Mouse (Mus musculus): Measurements from ENCODE around the gene Ngrn.

The Ngrn gene

GRCm38 (mm10) chr7:80261372-80261990 is 466 bp downstream of the Ngrn start:
- DNase-seq (ENCODE audit: low read depth, low spot score), result peak; percentile 49

GRCm38 (mm10) chr7:80264606-80265005 is 3.6 kb downstream of the Ngrn start:
- no peak for DNase-seq (ENCODE audit: low read depth, low spot score)

DNA sequence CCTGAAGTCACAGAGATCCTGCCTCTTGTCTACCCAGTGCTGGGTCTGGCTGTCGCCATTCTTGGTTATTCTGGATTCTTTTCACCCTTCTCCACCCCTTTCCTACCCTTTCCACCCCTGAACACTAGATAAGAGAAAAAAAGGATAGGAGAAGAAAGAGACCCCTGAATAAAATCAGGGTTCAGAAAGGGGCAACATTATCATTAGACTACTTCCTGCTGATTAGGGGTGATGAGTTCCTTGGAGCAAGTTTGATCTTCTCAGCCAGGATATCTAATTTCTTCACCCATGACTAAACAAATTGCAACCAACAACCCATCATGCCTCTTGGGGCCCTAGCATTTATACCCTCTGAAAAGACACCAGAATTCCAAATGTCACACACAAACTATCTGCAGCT is 6.7 kb downstream of the Ngrn start:
- no peak for DNase-seq (ENCODE audit: low read depth, low spot score)

DNA sequence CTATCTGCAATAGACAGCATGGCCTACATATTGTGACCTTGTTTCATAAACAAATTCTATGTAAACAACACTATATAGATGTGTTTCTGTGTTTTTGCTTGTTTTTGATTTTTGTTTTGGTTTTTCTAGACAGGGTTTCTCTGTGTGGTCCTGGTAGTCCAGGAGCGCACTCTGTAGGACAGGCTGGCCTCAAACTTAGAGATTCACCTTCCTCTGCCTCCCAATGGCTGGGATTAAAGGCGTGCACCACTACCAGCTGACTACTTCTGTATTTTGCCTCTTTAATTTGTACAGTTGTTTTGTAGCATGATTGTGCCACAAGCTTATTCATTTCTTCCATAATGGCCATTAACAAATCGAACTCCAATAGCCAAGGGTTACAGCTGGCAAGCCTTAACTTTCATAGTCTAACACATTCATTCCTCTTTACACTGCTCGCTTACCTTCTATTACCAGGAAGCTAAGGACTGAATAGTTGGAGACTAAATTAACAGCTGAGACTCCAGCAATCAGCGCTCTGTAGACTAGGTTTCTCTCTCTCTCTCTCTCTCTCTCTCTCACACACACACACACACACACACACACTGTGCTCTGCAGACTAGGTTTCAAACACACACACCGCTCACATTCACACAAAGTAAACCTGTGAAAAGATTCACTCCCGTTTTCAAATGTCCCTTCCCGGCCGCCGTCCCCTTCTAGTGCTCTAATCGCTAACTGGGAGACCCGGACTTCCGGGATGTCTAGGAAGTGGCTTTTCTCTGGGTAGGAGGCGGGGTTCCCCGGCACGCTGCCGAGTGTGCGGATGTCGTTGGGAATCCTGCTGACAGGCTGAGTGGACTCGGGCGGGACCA is 8.1 kb downstream of the Ngrn start, which contains the start of gene Vps33b:
Gene Vps33b (plus strand): TSS at position 753 of the 854 bp plus-strand sequence.
- peak; percentile 93 for DNase-seq (ENCODE audit: low read depth, low spot score)

GRCm38 (mm10) chr7:80269751-80270255 is 8.8 kb downstream of the Ngrn start:
- DNase-seq (ENCODE audit: low read depth, low spot score), result peak; percentile 55

DNA sequence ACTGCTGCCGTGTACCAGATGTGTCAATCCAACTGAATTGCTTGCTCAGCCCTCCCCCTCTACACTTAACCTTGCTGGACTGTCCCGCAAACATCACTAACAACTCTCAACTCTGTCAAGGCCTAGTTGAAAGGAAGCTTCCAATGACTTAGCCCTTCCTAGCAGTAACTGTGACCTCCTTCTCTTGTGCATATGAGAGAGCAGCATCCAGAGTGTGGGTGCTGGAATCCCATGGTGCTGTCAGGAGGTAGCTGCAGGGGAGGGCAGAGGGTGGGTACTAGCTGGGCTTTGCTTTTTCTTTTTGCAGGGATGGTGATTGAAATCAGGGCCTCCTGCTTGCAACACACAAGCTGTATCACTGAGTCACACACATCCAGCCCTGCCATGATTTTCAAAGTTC is 12.4 kb downstream of the Ngrn start:
- DNase-seq (ENCODE audit: low read depth, low spot score), result no peak

DNA sequence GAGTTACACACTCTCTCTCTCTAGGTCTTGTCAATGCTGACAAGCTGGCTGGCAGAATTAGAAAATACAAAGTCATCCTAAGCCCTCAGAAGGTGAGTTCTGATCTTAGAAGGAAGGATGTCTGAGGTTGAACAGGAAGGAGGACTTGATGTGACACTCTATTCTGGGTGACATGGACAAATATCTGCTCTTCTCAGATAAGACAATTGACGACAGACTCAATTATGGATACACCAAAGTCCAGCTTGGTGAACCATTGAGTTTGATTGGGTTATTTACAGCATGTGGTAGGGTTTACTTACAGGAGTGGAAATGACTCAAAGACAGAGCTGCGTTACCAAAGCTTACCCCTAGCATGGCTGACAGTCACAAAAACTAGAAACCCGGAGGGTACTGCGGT is 15.4 kb downstream of the Ngrn start:
- DNase-seq (ENCODE audit: low read depth, low spot score), result no peak

DNA sequence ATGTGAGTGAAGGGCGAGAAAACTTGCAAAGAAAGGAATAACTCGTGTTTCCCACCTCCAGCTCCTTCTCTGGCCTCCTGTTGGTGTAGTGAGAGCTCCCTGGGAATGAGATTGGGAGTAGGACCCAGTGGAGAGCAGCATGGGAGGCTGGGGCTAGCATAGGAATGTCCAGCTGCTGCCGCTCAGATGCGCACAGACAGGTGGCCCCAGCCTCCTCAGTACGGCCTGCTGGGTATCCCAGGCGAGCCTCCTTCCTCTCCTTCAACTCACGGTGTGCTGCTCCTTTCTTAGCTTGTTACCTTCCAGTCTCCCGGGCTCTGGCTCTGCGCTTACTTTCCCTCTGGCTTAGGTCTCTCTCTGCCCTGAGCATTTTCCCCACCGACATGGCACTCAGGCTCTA is 19.0 kb downstream of the Ngrn start:
- DNase-seq (ENCODE audit: low read depth, low spot score), result no peak

DNA sequence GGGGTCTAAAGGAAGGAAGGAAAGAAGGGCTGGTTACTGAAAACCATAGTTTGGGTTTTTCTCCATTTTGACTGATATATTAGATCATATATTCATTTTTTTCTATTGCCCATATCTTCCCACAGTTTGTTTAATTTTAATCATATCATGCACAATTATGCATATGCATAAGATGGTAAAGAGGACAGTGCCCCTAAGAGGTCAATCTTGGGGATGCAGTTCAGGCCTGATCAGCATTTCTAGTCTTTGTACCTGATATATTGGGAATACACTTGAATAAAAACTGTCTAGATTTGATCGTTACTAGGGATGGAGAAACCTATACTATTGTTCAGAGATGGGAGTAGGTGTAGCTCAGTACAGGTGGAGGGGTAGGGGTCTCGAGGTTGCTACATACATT is 20.0 kb downstream of the Ngrn start:
- DNase-seq (ENCODE audit: low read depth, low spot score), result no peak

- DNase-seq (ENCODE audit: low read depth, low spot score), result no peak
Measured at GRCm38 (mm10) chr7:80281646-80282045, 20.6 kb downstream of the Ngrn start.

- no peak for DNase-seq (ENCODE audit: low read depth, low spot score)
Measured at GRCm38 (mm10) chr7:80283226-80283918, 22.4 kb downstream of the Ngrn start.

DNA sequence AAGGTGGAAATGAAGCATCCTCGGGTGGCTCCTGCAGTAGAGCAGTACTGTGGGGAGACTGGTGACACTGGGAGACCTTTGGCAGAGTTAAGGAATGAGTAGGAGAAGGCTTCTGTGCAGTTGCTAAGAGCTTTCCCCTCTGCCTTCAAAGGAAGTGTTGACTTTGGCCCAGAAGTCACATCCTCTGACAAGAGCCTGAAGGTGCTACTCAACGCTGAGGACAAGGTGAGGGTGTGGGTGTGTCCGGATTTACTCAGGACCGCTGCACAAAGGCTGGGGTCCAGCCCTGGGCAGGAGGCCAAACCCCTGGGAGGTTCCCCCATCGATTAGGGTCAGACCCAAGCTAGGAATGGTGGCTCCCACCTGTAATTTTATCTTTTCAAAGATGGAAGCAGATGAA is 23.4 kb downstream of the Ngrn start:
- no peak for DNase-seq (ENCODE audit: low read depth, low spot score)

DNA sequence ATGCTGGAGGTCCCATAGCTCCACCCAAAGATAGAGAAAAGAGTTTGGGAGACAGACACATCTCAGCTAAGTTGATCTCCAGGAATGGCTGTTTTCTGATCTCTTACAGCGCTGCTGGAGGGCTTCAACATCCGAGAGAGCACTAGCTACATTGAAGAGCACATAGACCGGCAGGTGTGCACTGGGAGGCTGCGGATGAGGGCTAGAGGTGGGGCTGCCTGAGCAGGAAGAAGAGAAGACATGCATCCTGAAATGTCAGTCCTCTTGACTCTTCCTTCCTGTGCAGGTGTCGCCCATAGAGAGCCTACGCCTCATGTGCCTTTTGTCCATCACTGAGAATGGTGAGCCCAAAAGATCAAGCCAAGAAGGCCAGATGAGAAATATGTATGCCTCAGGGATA is 24.7 kb downstream of the Ngrn start:
- DNase-seq (ENCODE audit: low read depth, low spot score), result no peak

- DNase-seq (ENCODE audit: low read depth, low spot score), result no peak
Measured at GRCm38 (mm10) chr7:80287736-80288135, 26.7 kb downstream of the Ngrn start.

DNA sequence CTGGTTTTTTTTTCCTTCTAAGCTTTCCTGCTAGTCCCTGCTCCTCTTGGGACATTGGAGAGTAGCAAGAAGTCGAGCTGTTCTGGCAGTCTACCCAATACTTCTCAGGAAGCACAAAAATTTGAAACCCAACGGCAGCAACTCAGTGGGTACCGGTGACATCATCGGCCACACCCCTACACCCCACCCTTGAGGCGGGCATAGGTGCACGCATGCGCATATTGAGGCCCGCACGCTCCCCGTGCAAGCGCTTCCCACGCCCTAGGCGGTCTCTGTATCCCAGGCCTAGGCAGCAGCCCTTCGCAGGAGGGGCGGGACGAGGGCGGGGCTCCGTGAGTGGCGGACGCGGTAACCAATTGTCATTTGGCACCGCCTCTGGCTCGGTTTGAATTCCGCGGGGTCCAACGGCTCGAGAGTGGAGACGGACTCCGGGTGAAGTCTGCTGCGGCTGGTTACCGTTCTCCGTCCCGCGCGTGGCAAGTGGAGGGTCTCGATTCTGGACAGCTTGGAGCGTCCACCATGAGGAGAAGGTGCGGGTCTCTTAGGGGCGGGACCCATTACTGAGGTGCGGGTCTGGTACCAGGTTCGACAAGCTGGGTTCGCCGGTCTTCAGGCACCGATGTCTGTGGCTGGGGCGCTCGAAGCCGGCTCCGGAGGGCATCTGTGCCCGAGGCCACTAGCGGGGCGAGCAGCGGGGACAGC is 33.2 kb downstream of the Ngrn start, which contains the start of gene Prc1:
Gene Prc1 (plus strand): TSS at position 389 of the 702 bp plus-strand sequence.
- DNase-seq (ENCODE audit: low read depth, low spot score), result peak; percentile 96

DNA sequence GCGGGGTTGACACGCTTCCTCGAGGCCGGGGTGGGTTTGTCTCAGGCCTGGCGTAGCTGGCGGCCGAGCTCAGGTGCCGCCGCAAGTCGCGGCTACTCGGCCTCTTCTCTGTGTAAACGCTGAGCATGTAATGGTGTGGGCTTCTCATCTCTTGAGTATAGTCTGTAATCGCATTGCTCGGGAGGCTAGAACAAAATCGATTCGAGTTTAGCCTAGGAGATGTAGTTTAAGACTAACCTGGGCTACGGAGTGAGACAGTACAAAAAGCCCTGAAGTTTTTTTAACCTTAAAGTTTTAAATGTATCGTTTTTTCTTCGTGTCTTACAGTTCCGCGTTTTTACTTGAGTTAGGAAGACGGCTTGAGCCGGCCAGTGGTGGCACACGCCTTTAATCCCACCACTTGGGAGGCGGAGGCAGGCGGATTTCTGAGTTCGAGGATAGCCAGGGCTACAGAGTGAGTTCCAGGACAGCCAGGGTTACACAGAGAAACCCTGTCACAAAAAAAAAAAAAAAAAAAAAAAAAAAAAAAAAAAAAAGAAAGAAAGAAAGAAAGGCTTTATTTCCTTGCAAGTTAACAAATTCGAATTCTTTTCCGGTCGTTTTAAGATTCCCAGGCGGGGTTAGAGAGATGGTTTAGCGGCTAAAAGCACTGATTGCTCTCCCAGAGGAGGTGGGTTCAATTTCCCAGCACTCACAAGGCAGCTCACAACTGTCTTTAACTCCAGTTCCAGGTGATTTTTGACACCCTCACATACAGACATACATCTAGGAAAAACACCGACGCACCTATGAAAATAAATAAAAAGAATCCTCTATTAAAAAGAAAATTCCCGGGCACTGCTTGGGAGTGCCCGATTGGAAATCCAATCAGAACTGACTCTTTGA is 34.0 kb downstream of the Ngrn start:
- DNase-seq (ENCODE audit: low read depth, low spot score), result peak; percentile 39

- DNase-seq (ENCODE audit: low read depth, low spot score), result no peak
Measured at GRCm38 (mm10) chr7:80296462-80296861, 35.4 kb downstream of the Ngrn start.

DNA sequence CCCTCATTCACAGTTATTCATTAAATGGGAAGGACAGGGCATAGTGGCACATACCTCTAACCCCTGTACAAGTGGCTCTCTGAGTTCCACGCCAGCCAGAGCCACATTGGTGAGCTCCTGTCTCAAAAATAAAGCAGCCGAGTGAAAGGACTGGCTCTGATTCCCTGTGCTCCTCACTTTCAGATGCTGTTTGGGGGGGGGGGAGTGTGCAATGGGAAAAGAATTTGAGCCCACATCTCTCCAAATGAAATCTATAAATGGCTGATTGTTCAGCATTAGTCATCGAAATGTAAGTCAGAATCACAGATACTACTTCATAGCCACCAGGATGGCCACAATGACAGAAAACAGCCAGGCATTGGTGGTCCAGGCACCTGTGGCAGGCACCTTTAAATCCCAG is 36.0 kb downstream of the Ngrn start:
- DNase-seq (ENCODE audit: low read depth, low spot score), result peak; percentile 27

GRCm38 (mm10) chr7:80298754-80299153 is 37.7 kb downstream of the Ngrn start:
- peak; percentile 56 for DNase-seq (ENCODE audit: low read depth, low spot score)

GRCm38 (mm10) chr7:80299568-80299967 is 38.6 kb downstream of the Ngrn start:
- peak; percentile 26 for DNase-seq (ENCODE audit: low read depth, low spot score)

DNA sequence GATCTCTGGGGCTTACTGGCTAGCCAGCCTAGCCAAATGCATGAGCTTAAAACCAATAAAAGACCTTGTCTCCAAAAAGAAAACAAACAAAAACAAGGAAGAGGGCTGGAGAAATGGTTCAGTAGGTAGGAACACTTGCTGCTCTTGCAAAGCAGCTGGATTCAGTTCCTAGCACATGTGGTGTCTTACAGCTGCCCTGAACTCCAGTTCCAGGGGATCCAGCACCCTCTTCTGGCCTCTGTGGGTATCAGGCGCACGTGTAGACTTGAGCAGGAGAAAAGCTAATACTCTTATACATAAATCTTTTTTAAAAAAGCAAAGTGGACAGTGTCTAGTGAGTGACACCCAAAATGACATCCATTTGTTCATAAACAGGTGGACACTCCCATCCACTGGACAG is 40.5 kb downstream of the Ngrn start:
- no peak for DNase-seq (ENCODE audit: low read depth, low spot score)
